11 mouse cellular contexts compared by ENCODE assay signal in the genomic region with DNA sequence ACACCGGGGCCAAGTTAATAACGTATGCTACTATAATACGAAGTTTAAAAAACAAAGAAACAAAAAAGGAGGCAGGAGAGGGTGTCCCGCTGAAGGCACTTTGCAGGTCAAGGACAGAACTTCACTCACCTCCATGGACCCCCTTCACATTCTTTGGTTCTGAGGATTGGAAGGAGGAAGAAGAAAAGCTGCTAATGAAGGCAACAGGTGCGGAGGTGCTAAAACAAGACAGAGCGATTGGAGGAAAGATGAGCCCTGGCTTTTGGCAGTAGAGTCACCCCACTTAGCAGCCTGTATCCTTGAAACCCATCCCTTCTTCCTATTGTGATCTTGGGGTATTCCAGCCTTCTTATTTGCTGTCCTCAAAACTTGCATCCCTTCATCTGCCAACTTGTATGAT. TPM values are rescaled to one million over a fixed set of nuclear protein-coding genes. Genes with fewer than 3 reads are reported as not detected.
DNase-seq lines count a peak whose midpoint lies in the region; ATAC-seq lines count a peak whose summit lies in the region.
"Had no signal": no experiment of that assay in that cellular context is flagged by ENCODE, and none has a peak within 500 bp of the region (broad histone marks: within the 10 kb centered on the region; RNA-seq: fewer than 3 reads in every experiment).

No protein-coding gene starts in this region.

- peaks cover 49% of the 10 kb centered on the region for H3K4me1 ChIP-seq in heart, embryonic 11.5 days (ENCODE audit: control insufficient read depth, insufficient read depth, low read length)
- peaks cover 57% of the 10 kb centered on the region for H3K4me1 ChIP-seq in limb, embryonic 10.5 days
- H3K4me1 ChIP-seq in stomach, embryonic 16.5 days (ENCODE audit: control insufficient read depth, insufficient read depth, low read length), result peaks cover 23% of the 10 kb centered on the region

- H3K9me3 ChIP-seq in heart, embryonic 11.5 days (replicated peaks; ENCODE audit: control insufficient read depth, low read length), result no peaks in the 10 kb centered on the region
- H3K9me3 ChIP-seq in limb, embryonic 10.5 days (replicated peaks), result no peaks in the 10 kb centered on the region
- H3K9me3 ChIP-seq in stomach, embryonic 16.5 days (replicated peaks; ENCODE audit: control insufficient read depth, low read length), result no peaks in the 10 kb centered on the region

- H3K27ac ChIP-seq in heart, embryonic 11.5 days (ENCODE audit: low read depth, low read length), result no peak overlapping the region
- peak overlapping the region; percentile 74; the same call in 1 of the 2 replicates for H3K27ac ChIP-seq in limb, embryonic 10.5 days
- H3K27ac ChIP-seq in stomach, embryonic 16.5 days (ENCODE audit: low read length), result no peak overlapping the region

- DNase-seq in heart, postnatal 36 days, result no peak
- DNase-seq in thymus, postnatal 4 days, result peak; percentile 11
- no peak for DNase-seq in thymus, postnatal 14 days
- no peak for DNase-seq in limb, embryonic 10.5 days (ENCODE audit: low spot score)
- DNase-seq in left cerebral cortex, adult 11 months (ENCODE audit: low spot score), result no peak

- intact Hi-C loops in heart, postnatal 36 days (cut with DNase I), result loop anchor here (2.0 kb wide), 2 partner anchors 13 to 107 kb away; no protein-coding TSS in a partner anchor

- H3K36me3 ChIP-seq in heart, embryonic 11.5 days (ENCODE audit: control insufficient read depth, insufficient read depth, low read length), result peaks cover 19% of the 10 kb centered on the region
- peaks cover 43% of the 10 kb centered on the region for H3K36me3 ChIP-seq in limb, embryonic 10.5 days
- peaks cover 9% of the 10 kb centered on the region for H3K36me3 ChIP-seq in stomach, embryonic 16.5 days (ENCODE audit: control insufficient read depth, insufficient read depth, low read length)

- no peak overlapping the region; the same call in 1 of the 2 replicates for H3K4me3 ChIP-seq in heart, embryonic 11.5 days (ENCODE audit: low read depth, low read length)
- no peak overlapping the region for H3K4me3 ChIP-seq in limb, embryonic 10.5 days
- no peak overlapping the region for H3K4me3 ChIP-seq in stomach, embryonic 16.5 days (replicated peaks; ENCODE audit: low read length)

- peak overlapping the region; percentile 13; the same call in 1 of the 2 replicates for H3K9ac ChIP-seq in heart, embryonic 11.5 days (ENCODE audit: low read depth, low read length)
- H3K9ac ChIP-seq in stomach, embryonic 16.5 days (ENCODE audit: low read length), result no peak overlapping the region

- no peak for ATAC-seq in heart, embryonic 11.5 days (replicated peaks; ENCODE audit: insufficient number of reproducible peaks, low FRiP score, low TSS enrichment)
- ATAC-seq in stomach, embryonic 16.5 days (ENCODE audit: insufficient read depth, low FRiP score), result no peak
- ATAC-seq in erythroid progenitor cell, adult 5-6 weeks (replicated peaks; ENCODE audit: low FRiP score, poor library complexity, severe bottlenecking), result no peak

- 64% methylated on average over 6 of the region's 6 CpGs for WGBS in heart, embryonic 11.5 days (ENCODE audit: insufficient replicate concordance)
- 59% methylated on average over 6 of the region's 6 CpGs for WGBS in limb, embryonic 10.5 days
- WGBS in stomach, embryonic 16.5 days, result 81% methylated on average over 6 of the region's 6 CpGs

- no peaks in the 10 kb centered on the region for H3K27me3 ChIP-seq in heart, embryonic 11.5 days (ENCODE audit: control insufficient read depth, insufficient read depth, low read length)
- H3K27me3 ChIP-seq in limb, embryonic 10.5 days (ENCODE audit: low read depth, poor library complexity, severe bottlenecking), result no peaks in the 10 kb centered on the region
- no peaks in the 10 kb centered on the region for H3K27me3 ChIP-seq in stomach, embryonic 16.5 days (ENCODE audit: control insufficient read depth, insufficient read depth, low read length)

- peak overlapping the region; percentile 50 for H3K4me2 ChIP-seq in heart, embryonic 11.5 days
- peak overlapping the region; percentile 39; the same call in 1 of the 2 replicates for H3K4me2 ChIP-seq in stomach, embryonic 16.5 days (ENCODE audit: low read depth, low read length)

RNA-seq across cellular contexts. Expression of a gene that starts 5.6 kb away (rescaled TPM):
- 0.48 and 1.0 TPM in 2 replicates for polyA plus RNA-seq in heart, embryonic 11.5 days (2014; fragmentation: Nextera tagmentation; extraction: Ambion mirVana)
- total RNA-seq in heart, postnatal 36 days (2021), result 1 to 10 TPM; 2.1 to 2.3 TPM
- polyA plus RNA-seq in limb, embryonic 10.5 days (2016; fragmentation: Nextera tagmentation; extraction: Ambion mirVana), result 0.41 and 0.66 TPM in 2 replicates
- 8.0 and 12.8 TPM in 2 replicates for polyA plus RNA-seq in stomach, embryonic 16.5 days (2015; fragmentation: Nextera tagmentation; extraction: Ambion mirVana)
- total RNA-seq in erythroid progenitor cell, adult 5-6 weeks (2015; ENCODE audit: low replicate concordance), result 6.5 TPM in 1 of 2 replicates, not detected in the other
- 0.15 TPM in 1 of 2 replicates, not detected in the other for total RNA-seq in erythroid progenitor cell, adult 5-6 weeks (2017; ENCODE audit: low replicate concordance)
- total RNA-seq: liver, adult 2 months; megakaryocyte-erythroid progenitor cell, adult 5-6 weeks had no signal

RNA-seq across cellular contexts. Expression of a gene that starts 10.7 kb away (rescaled TPM):
- 22.0 and 22.8 TPM in 2 replicates for polyA plus RNA-seq in heart, embryonic 11.5 days (2014; fragmentation: Nextera tagmentation; extraction: Ambion mirVana)
- total RNA-seq in heart, postnatal 36 days (2021), result 10 to 100 TPM; 27.8 to 31.7 TPM
- polyA plus RNA-seq in limb, embryonic 10.5 days (2016; fragmentation: Nextera tagmentation; extraction: Ambion mirVana), result 45.6 and 51.1 TPM in 2 replicates
- 23.1 and 24.4 TPM in 2 replicates for polyA plus RNA-seq in stomach, embryonic 16.5 days (2015; fragmentation: Nextera tagmentation; extraction: Ambion mirVana)
- 2.2 and 4.2 TPM in 2 replicates for total RNA-seq in erythroid progenitor cell, adult 5-6 weeks (2015; ENCODE audit: low replicate concordance)
- total RNA-seq in erythroid progenitor cell, adult 5-6 weeks (2017; ENCODE audit: low replicate concordance), result 3.9 and 4.8 TPM in 2 replicates

RNA-seq across cellular contexts. Expression of a gene that starts 25.3 kb away (rescaled TPM):
- polyA plus RNA-seq in heart, embryonic 11.5 days (2014; fragmentation: Nextera tagmentation; extraction: Ambion mirVana), result 57.5 and 58.3 TPM in 2 replicates
- total RNA-seq in heart, postnatal 36 days (2021), result 10 to 100 TPM; 30.3 to 34.7 TPM
- 190 and 236 TPM in 2 replicates for polyA plus RNA-seq in limb, embryonic 10.5 days (2016; fragmentation: Nextera tagmentation; extraction: Ambion mirVana)
- polyA plus RNA-seq in stomach, embryonic 16.5 days (2015; fragmentation: Nextera tagmentation; extraction: Ambion mirVana), result 81.9 and 92.6 TPM in 2 replicates
- 6.5 and 20.5 TPM in 2 replicates for total RNA-seq in erythroid progenitor cell, adult 5-6 weeks (2015; ENCODE audit: low replicate concordance)
- 11.6 and 16.2 TPM in 2 replicates for total RNA-seq in erythroid progenitor cell, adult 5-6 weeks (2017; ENCODE audit: low replicate concordance)

RNA-seq across cellular contexts. Expression of a gene that starts 32.4 kb away (rescaled TPM):
- not detected in 2 replicates for polyA plus RNA-seq in heart, embryonic 11.5 days (2014; fragmentation: Nextera tagmentation; extraction: Ambion mirVana)
- not detected for total RNA-seq in heart, postnatal 36 days (2021)
- polyA plus RNA-seq in limb, embryonic 10.5 days (2016; fragmentation: Nextera tagmentation; extraction: Ambion mirVana), result not detected in 2 replicates
- polyA plus RNA-seq in stomach, embryonic 16.5 days (2015; fragmentation: Nextera tagmentation; extraction: Ambion mirVana), result not detected in 2 replicates
- total RNA-seq in erythroid progenitor cell, adult 5-6 weeks (2015; ENCODE audit: low replicate concordance), result not detected in 2 replicates
- not detected in 2 replicates for total RNA-seq in erythroid progenitor cell, adult 5-6 weeks (2017; ENCODE audit: low replicate concordance)
- total RNA-seq: liver, adult 2 months; megakaryocyte-erythroid progenitor cell, adult 5-6 weeks had no signal
- polyA plus RNA-seq: intestine, postnatal 0 days; liver, adult 2 months had no signal
